Mouse (Mus musculus): ENCODE measurements at regions not wholly inside any gene's neighbourhood (a gene's known extent, or its start where the extent isn't known, plus 50 kb on each side); places are given as distances from the start of the nearest gene placed in this dataset.

DNA sequence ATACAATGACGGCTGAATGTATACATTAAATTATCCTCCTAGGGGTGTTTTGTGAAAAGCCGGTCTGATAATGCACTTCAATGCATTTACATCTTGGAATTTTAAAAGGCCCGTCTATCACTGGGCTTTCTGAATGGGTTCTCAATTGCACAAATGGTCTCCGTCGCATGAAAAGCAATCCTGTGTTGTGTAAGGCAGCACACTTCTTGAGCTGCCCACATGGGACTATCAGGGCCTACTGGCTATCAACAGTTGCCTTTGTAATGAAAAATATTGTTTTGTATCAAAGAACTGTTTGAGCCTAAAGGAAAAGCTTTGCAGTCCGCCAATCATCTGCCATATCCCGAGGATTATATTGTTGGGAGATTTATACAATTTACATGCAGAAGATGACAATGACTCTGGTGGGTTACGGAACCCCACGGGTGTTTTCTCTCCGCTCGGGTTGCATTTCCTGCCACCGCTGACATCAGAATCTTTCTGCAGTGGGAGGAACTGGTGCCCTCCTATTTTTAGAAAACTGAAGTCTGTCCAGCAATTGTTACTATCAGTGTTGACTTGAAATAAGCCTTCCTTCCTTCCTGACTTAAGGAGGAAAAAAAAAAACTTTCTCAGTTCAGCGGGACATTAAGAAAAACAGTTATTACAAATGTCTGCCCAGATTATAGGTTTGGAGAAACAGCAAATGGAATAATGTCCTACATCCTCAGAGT lies 118.7 kb downstream of the Tmem26 start:
- no peak for DNase-seq (ENCODE audit: low read depth)

DNA sequence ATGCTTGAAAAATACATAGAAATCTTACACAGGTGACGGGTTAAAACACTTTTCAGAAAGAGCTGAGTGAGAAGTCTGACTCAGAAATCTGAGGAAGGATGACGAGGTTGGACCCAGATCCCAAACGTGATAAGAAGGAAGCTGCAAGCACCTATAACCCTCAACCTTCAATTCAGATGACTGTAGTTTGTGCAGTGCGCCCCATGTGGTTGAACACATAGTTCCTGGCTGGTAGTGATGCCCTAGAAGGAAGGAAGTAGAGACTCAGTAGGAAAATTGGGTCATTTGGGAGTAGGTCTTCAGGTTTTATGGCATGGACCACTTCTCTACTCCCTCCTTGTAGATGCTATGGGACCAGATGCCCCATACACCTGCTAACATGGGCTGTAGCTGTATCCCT lies 120.6 kb downstream of the Tmem26 start:
- peak; percentile 63 for DNase-seq (ENCODE audit: low read depth)

DNA sequence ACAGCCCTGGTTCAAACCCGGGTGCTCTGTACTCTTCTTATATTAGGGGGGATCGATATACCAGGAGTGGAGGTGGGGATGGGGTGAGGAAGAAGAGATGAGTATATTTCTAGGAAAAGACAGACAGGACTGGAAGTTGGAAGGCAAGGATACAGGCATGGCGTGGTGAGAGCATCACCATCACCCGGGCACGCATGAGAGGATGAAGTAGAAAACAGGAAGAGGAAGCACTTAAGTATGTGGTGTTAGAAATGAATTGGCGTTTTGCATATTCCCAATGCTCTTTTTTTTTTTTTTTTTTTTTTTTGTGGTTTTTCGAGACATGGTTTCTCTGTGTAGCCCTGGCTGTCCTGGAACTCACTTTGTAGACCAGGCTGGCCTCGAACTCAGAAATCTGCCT lies 121.2 kb downstream of the Tmem26 start:
- no peak for DNase-seq (ENCODE audit: low read depth)

DNA sequence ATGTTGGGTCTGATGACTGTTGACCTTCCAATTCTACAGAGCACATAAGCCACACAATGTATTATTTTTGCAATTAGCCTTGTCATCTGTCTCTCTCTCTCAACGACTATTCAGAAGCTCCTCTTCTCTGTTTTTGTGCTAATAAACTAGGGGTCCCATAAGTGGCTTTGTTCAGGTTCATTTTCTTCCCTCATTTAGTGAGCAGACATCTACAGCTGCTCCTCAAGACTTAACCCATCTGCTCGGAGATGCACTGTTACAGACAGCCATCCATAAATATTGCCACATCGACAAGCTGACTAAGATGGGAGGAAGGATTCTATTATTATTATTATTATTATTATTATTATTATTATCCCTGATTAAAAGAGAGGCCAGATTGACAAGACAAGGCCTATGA lies 127.7 kb downstream of the Tmem26 start:
- DNase-seq (ENCODE audit: low read depth): no peak

DNA sequence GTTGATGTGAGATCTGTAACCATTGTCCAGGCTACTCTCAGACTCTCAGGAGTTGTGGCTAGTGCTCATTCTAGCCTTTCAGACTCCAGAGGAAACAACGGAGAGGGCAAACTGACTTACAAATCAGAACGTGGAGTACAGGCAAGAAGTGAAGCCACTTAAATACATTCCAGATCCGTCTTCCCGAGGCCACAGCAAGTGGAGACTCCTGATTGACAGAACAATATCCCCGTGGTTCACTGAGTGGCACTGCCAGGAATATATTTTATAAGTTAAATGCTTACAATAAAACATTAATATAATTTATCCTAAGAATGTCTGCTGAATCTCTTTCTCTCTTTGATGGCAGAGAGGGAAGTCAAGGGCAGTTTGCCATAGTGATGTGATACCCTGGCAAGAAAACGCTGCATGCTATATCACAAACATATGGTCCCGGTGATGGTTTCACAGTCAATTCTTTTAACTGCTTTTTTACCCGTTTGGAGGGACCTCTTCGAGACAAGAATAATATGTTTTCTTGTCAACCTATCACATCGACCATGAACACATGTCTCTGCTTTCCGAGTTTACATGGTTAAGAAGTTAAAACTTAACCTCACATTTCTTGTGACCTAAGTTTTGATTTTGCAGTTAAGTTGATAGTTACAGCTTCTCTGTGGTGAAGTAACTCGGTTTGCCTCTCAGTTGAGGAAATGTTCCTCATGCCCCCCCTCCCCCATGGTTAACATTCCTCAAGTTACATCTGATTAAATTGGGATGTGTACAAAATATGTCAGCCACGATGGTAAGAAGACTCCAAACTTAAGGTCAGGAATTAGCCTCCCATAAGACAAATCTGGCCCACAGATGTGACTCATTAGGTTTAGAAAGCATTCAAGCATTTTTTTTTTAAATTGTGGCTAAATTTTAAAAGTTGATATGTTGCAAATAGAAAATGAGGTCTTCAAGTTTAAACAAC lies 132.8 kb downstream of the Tmem26 start:
- no peak for DNase-seq (ENCODE audit: low read depth)

DNA sequence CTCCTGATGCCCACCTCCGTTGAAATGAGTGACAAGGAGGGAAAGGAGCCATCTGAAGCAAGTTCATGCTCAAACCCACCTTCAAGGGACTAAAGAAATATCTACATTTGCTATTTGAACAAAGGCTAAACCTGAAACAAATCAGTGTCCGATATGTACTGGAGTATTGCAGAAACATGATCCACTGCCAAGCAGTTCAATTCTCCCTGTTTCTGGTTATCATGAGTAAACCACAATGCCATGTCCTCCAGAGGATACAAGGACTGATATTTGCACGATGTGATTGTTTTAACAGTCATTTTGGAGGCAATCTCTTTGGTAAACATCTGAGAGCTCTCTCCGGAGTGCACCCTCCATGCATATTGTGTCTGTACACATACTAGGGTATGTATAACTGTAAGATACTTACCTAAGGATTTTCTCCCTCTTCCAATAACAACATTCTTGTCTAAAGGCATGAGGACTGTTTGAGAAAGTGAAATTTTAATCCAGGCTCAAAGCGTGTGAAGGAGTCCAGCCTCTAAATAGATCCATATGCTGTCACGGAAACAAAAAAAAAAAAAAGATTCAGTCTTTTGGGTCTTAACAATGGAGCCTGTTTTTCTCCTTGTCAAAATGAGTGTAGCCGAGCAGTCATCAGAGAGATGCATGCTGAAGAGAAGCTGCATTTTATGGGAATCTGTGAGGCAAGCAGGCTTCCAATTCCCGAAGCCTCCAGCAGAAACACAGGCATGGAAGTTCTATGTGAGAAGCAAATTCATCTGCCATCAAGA lies 141.3 kb downstream of the Tmem26 start:
- DNase-seq (ENCODE audit: low read depth): no peak

DNA sequence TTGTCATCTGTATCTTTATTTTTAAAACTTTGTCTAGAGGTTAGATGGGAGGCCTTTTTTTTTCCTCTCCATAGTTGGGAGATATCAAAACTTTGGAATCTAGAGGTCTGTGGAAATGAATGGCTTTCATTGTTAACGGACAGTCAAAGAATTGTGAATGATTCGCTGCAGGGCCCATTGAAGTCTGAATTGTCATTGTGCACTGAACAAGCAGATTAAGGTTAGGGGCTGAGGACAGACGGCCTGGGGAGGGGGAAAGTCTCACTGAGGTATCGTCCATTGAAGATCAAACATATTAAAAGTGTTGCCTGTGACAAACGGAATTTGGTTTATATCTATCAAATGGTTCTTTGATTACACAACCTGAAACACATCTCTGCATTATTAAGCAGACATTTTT lies 142.3 kb downstream of the Tmem26 start:
- DNase-seq (ENCODE audit: low read depth): no peak

DNA sequence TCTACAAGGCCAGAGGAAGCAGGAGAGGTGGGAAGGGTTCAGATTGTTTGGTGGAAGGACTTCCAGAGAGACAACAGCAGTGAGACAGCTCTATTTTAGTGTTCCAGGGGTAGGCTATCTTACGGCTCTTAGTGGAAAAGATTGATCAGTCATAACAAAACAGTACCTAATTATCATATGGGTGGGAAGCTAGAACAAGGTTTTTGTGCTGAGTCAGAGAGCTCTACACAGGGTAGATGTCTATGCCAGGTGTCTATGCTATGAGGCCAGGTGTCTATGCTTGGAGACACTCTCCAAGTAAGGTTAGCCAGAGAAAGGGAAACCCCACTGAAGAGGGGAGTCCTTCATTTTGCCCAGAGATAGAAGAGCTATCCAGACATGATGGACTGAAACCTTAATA lies 143.9 kb downstream of the Tmem26 start:
- no peak for DNase-seq (ENCODE audit: low read depth)

DNA sequence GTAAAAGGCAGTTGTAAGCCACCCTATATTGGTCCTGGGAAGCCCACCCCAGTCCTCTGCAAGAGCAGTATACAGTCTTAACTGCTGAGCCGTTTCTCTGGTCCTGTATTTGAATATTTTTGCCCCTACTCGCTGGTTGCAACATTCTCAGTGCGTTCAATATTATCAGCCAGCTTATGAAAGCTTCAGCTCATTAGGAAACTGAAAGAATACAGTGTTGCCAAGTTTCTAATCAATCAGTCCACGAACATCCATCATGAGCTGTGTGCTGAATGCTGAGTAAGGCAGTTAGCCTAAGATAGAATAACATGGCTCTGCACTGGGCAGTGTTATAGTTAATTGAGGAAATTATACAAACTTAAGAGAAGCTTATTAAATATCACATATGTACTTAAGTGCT lies 148.7 kb downstream of the Tmem26 start:
- no peak for DNase-seq (ENCODE audit: low read depth)

DNA sequence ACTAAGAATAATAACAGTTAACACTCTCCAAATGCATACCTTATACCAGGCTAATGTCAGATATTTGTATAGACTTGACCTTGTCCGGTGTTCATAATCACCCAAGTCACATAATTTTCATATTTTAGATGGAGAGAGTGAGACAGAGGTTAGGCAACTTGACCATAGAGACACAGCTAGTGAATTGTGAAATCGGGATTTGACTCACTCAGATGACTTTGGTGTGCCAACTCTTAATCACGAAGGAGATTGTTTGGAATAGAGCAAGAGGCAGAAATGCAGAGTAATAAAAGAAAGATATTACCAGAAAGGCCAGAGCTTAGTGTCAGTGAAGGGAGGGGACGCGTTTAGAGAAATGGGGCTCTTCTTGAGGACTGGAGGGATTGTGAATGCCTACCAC lies 152.2 kb downstream of the Tmem26 start:
- no peak for DNase-seq (ENCODE audit: low read depth)

DNA sequence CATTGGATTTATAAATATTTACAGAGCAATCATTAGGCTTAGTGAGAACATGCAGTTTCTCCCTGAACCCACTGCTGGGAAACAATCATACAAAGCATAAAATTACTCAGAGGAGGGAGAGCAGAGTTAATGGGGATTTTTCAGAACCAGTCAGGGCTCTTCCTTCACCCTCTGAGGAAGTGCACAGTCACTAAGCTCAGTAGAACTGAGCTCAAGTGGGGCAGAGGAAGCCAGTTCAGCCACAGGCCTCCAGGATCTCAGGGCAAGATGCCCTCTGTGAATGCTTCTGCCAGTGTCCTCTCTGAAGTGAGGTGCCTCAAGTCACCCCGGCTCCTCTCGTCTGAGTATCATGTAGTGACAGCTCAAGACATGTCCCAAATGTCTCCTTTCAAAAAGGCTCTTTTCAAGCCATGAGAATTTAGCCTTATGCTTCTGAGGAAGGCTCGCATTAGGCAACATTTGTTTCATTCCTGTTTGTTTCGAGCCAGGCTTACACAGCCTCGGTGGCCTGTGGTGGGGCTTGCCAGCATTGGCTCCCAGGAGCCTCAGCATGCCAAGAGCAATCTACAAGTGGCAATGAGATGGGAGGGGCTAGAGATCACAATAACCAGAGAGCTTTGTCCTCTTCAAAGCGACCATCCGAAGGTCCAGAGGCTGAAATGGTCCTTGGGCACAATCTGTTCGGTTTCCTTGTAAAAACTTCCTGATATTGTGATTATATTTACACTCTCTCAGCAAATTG lies 169.8 kb downstream of the Tmem26 start:
- DNase-seq (ENCODE audit: low read depth): no peak

DNA sequence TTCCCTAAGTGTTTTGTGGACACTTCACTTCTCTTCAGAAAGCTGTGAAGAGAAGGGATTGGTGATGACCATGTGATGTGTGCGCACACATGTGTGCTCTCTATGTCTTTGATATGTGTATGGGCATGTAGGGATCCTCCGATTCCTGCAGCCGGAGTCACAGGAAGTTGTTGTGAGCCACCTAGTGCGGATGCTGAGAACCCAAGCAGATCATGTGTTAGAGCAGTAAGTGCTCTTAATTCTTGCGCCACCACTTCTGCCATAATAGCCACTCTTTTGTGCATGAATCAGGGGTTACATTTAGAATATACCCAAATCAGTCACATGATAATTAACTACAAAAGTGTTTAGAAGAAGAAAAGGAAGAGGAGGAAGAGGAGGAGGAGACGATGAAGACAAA lies 170.7 kb downstream of the Tmem26 start:
- no peak for DNase-seq (ENCODE audit: low read depth)

DNA sequence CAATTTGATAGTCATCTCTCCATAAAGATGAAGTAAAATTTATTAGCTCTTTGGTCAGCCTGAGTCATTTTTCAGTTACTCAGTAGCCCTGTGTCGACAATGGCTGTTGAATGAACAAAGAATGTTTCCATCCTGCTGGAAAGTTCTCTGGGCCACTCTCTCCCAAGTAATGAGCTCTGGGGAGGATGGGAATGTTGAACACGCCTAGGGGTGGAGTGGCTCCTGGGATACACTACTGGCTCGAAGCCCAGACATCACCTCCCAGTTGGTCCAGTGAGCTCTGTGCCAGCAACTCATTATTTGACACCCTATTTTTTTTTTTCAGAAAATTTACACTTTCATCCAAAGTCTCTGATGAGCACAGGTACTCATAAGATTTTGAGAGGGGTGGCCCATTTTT lies 174.1 kb downstream of the Tmem26 start:
- no peak for DNase-seq (ENCODE audit: low read depth)

DNA sequence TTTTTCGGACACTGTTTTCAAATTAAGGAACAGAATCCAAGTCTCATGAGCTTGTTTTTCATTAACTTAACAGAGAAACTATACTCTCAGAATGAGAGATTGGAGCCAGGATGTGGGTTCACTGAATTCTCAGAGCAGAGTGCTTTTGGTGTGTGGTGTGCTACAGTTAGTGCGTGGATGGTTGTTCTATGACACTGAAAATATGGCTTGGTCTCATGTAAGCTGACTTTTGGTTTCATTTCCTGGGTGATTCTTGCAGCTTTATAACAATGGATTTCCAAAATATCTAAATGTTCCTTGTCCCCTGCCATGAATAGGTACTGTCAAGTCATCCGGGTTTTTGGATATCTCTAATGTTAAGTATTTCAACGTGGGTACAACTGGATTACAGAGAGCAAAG lies 177.7 kb downstream of the Tmem26 start:
- DNase-seq (ENCODE audit: low read depth): peak; percentile 43

DNA sequence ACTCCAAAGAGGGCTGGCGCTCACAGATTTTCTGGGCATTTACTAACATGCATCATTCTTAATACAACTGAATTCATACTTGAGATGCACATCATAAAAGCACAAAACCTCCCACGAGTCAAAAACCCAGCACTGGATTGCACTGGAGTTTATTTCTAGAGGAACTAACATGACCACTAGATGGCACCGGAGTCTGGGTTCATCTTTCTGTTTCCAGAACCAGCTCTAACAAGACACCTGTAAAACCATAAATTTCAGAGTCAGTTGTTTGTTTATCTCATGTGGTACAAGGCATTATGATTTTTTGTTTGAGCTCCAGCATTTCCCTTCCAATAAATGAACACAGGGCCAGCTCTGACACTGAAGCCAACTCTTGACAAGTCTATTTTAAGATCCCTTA lies 179.2 kb downstream of the Tmem26 start:
- peak; percentile 57 for DNase-seq (ENCODE audit: low read depth)

DNA sequence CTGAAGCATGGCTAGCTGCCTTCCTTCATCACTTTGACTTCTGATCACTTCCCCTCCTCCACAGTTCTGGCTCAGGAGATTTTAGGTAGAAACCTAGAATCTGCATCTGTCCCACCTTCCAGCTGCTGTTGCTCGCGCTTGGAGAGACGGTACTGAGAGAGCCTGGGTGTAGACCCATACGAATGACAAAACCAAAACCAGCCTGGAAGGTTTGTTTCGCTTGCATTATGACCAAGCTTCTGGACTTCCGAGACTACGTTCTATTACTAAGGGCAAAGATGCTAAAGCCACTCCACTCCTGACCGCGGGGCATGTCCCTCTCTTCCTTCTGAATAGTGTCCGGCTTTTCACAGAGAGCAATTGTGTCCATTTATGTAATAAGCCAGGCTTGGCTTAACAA lies 180.9 kb downstream of the Tmem26 start:
- no peak for DNase-seq (ENCODE audit: low read depth)

DNA sequence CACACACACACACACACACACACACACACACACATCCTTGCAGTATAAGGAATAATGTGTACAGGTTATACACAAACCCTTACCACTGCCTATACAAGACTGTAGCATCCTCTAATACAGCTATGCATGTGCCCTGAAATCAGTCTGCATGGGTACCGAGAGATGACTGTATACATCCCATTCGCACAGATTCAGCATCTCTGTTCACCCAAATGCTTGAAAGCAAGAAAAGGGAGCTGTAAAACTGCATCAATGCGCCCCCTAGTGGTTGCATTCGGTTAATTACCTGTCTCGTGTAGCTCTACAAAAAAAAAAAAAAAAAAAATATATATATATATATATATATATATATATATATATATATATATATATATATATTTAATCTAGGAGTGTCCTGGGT lies 184.8 kb downstream of the Tmem26 start:
- peak; percentile 78 for DNase-seq (ENCODE audit: low read depth)

DNA sequence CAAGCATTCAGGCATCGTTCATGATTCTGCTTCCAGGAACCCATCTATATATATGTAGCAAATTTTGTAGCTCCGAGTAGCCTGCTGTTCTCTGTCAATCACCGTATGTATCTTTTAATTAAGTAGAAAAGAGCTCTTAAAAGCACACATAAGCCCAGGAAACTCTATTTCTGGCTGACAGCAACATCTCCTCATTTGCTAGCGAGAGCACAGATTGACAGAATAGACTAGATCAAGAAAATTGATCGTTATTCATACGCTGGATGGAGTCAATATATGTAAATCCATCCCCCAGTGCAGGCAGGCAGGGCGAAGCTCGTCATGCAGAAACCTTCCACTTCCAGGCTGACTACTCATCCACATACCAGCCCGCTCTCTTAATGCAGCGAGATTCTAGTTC lies 185.6 kb downstream of the Tmem26 start:
- DNase-seq (ENCODE audit: low read depth): no peak

DNA sequence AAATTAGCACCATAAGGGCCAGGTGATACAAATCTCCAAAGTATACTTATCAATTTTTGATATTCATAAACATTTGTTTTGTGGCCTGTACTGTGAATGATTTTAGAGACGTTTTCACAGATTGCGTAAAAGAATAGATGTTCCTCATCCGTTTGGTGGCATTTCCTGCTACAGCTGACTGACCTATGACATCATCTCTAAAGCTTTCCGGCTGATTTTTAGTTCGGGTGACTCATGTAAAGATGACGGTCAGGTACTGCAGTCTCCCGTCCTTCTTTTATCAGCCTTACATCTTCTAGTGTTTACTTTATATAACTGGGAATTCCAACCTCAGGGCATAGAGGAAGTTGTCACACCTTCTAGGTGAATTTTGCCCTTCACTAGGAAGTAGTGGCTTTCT lies 192.7 kb downstream of the Tmem26 start:
- peak; percentile 5 for DNase-seq (ENCODE audit: low read depth)

DNA sequence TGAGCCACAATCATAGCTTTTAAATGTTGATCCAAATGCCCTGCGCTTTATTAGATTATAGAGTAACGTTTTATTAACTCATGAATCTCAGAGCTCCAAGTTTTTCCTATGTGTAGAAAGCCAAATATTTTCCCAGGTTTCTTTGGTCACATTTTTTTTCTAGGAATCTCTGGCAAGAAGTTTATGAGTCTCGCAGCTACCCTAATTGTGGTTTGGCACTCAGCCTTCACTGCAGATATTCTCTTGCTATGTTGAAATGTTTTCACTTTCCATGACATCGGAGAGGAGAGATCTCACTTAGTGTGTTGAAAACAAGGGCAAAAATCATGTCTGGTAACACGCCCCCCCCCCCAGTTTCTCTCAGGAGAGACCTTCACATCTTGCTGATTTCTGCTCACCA lies 212.4 kb downstream of the Tmem26 start:
- no peak for DNase-seq (ENCODE audit: low read depth)

DNA sequence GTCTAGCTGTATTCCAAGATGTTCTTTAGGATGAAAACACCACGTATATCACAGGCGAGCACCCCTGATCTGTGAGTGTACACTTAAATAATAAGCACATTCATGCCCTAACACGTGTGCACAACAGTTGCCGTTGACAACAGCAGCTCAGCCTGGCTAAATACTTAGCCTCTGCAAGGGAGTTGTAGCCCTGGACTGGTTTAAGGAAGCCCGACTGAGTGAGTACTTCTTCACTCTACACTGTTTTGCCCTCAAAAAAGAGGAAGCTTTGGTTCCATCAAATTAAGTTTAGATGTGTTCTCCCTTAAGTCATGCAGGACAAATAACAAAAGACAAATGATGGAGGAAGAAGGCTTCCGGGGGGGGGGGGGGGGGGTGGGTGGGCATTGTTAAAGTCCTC lies 208.0 kb upstream of the Rhobtb1 start:
- DNase-seq (ENCODE audit: low read depth): no peak

DNA sequence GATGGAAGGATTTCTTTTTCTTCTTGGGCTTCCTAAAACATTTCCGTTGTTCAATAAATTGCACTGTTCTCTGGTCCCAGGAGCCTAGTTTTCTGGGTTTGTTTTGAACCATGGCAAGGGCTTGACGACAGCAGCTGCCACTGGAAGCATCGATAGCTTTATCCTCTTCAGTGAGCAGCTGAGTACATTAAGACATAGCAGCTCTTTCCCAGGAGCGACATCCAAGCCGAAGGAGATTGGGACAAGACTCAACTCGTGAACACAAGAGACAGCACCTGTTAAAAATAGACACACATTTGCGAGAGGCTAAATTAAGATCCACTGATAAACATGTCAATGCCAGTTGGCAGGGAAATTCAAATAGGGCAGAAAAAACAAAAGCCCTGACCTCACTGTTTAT lies 194.7 kb upstream of the Rhobtb1 start:
- no peak for DNase-seq (ENCODE audit: low read depth)

Measured in induced T-regulatory cell, adult 2 months (primary cell).